Mouse (Mus musculus): ENCODE results near the gene Osbpl10. TPM values are rescaled to one million over a fixed set of nuclear protein-coding genes. Genes with fewer than 3 reads are reported as not detected.

Osbpl10 gene
- polyA plus RNA-seq, 1 experiment, result 1.7 TPM

DNA sequence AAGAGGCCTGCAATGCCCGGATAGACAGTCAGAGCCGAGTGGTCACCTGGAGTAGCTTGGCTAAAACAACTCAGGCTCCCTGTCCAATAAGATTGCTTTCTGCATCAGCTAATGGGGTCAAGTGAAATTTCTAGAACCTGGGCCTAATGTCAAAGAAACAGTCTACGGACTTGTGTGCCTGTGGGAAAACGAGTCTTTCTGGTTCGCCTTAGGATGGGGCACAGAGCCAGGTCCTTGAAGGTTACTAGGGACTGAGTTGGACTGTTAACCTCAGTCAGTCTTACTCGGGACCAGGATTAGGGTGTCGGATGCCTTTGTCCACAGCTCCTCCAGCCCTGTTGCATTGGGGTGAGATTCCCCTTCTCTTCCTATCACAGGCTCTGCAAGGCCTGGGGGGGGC lies 218.7 kb downstream of the Osbpl10 start:
- Histone ChIP-seq H3K36me3 (ENCODE audit: control insufficient read depth, insufficient read depth) (no peaks in the 10 kb centered on the region), H3ac (ENCODE audit: control insufficient read depth, insufficient read length) (no peak overlapping the region), H3K79me2 (ENCODE audit: control insufficient read depth, insufficient read depth) (no peaks in the 10 kb centered on the region), H3K4me2 (ENCODE audit: low read depth) (no peak overlapping the region), H3K4me3 (no peak overlapping the region), H3K27me3 (ENCODE audit: control insufficient read depth, insufficient read depth, insufficient read length) (no peaks in the 10 kb centered on the region)
- TF ChIP-seq E2F4 (IDR thresholded peaks at IDR 0.05; ENCODE audit: insufficient read depth) (no peak), TCF3 (IDR thresholded peaks at IDR 0.05; ENCODE audit: insufficient read length, low read depth) (no peak), TCF12 (IDR thresholded peaks at IDR 0.05; ENCODE audit: insufficient read depth, poor library complexity, severe bottlenecking) (no peak), USF1 (IDR thresholded peaks at IDR 0.05; ENCODE audit: low read depth) (no peak), MYOG (IDR thresholded peaks at IDR 0.05; ENCODE audit: control insufficient read depth in 1 of 3, insufficient read depth in 1 of 3, insufficient read length in 2 of 3, low read depth in 2 of 3) (no peak)

DNA sequence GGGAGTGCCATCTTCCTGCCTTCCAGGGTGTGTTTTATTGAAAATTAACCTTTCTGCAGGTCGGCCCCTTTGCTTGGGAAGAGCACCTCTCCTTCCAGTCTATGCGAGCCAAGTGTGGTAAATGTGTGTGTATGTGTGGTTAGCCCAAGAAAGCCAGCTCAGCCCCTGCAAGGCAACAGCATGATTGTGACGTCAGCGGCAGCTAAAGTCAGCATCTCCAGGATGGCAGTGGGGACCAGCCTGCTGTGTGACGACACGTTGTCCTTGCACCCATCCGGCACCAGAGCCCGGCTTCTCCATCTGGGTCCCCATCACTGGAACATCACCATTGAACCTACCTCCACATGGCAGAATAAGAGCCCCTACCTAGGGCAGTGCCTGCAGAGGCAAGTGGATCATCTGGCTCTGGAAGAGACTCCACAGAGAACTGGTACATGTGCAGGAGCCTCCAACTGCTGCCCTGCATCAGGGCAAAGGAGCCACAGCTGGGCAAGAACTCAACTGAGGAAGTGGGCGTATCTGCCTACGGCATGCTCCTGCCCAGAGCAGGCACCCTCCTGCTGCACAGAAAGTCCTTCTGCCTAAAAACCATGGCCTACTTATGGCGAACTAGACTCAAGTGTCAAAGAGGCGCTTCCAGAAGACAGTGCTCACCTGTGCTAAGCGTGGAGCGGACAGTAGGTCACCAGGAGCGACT lies 221.9 kb downstream of the Osbpl10 start:
- no peak overlapping the region for H3ac ChIP-seq (ENCODE audit: control insufficient read depth, insufficient read length)
- TF ChIP-seq E2F4 (IDR thresholded peaks at IDR 0.05; ENCODE audit: insufficient read depth) (no peak), TCF3 (IDR thresholded peaks at IDR 0.05; ENCODE audit: insufficient read length, low read depth) (no peak), USF1 (IDR thresholded peaks at IDR 0.05; ENCODE audit: low read depth) (no peak)
- H3K4me2 ChIP-seq (ENCODE audit: low read depth), result no peak overlapping the region
- H3K79me2 ChIP-seq (ENCODE audit: control insufficient read depth, insufficient read depth), result no peaks in the 10 kb centered on the region
- H3K4me3 ChIP-seq, result no peak overlapping the region
- H3K36me3 ChIP-seq (ENCODE audit: control insufficient read depth, insufficient read depth), result no peaks in the 10 kb centered on the region
- H3K27me3 ChIP-seq (ENCODE audit: control insufficient read depth, insufficient read depth, insufficient read length), result no peaks in the 10 kb centered on the region

DNA sequence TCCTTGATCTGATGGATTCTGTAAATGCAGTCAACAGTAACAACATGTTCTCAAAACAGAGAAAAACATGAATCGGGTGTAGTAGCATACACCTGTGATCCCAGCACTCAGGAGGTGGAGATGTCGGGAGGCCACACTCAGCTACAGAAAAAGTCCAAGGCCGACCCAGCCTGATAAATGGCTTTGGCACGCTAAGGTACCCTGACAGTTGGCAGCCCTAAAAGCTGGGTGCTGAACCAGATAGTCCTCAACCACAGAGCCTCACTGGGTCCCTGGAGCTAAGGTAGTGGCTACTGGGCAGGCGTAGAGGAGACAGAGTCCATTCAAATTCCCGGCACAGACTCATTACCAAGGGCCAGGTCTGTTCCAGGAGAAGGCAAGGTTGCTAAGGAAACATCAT lies 222.9 kb downstream of the Osbpl10 start:
- no peaks in the 10 kb centered on the region for H3K79me2 ChIP-seq (ENCODE audit: control insufficient read depth, insufficient read depth)
- no peak for TF ChIP-seq USF1 (IDR thresholded peaks at IDR 0.05; ENCODE audit: low read depth)
- TF ChIP-seq TCF3 (IDR thresholded peaks at IDR 0.05; ENCODE audit: insufficient read length, low read depth), result no peak
- TF ChIP-seq SRF (IDR thresholded peaks at IDR 0.05; ENCODE audit: control insufficient read depth, insufficient read length, low read depth), result no peak
- TF ChIP-seq MYOD1 (IDR thresholded peaks at IDR 0.05; ENCODE audit: control insufficient read depth in 1 of 3, insufficient read length in 2 of 3, low read depth in 2 of 3), result no peak
- TF ChIP-seq MAX (IDR thresholded peaks at IDR 0.05; ENCODE audit: low read depth), result no peak
- H3ac ChIP-seq (ENCODE audit: control insufficient read depth, insufficient read length), result no peak overlapping the region
- H3K4me2 ChIP-seq (ENCODE audit: low read depth), result no peak overlapping the region
- H3K4me3 ChIP-seq, result no peak overlapping the region
- H3K27me3 ChIP-seq (ENCODE audit: control insufficient read depth, insufficient read depth, insufficient read length), result no peaks in the 10 kb centered on the region
- H3K36me3 ChIP-seq (ENCODE audit: control insufficient read depth, insufficient read depth), result no peaks in the 10 kb centered on the region

DNA sequence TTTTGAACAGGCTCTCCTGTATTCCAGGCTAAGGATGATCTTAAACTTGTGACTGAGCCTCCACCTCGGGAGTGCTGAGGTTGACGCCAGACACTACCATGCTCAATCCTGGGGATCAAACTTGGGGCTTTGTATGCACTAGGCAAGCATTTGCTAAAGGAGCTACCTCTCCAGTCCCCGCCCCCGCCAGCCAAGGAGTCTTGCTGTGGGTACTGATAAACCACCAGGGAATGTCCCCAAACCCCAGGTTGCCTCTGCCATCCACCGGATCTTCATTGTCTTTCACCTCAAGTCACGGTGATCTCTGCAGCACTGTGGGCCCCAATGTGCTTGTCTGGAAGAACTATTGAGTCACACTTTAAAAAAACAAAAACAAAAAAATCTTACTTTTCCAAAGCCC lies 224.8 kb downstream of the Osbpl10 start:
- Histone ChIP-seq H3K79me2 (ENCODE audit: control insufficient read depth, insufficient read depth) (no peaks in the 10 kb centered on the region), H3ac (ENCODE audit: control insufficient read depth, insufficient read length) (no peak overlapping the region), H3K4me2 (ENCODE audit: low read depth) (no peak overlapping the region), H3K27me3 (ENCODE audit: control insufficient read depth, insufficient read depth, insufficient read length) (no peaks in the 10 kb centered on the region), H3K4me3 (no peak overlapping the region), H3K36me3 (ENCODE audit: control insufficient read depth, insufficient read depth) (no peaks in the 10 kb centered on the region)
- no peak for TF ChIP-seq REST (IDR thresholded peaks at IDR 0.05; ENCODE audit: insufficient read depth, insufficient read length)
- TF ChIP-seq TCF12 (IDR thresholded peaks at IDR 0.05; ENCODE audit: insufficient read depth, poor library complexity, severe bottlenecking), result no peak
- TF ChIP-seq MYOG (IDR thresholded peaks at IDR 0.05; ENCODE audit: control insufficient read depth in 1 of 3, insufficient read depth in 1 of 3, insufficient read length in 2 of 3, low read depth in 2 of 3), result no peak
- TF ChIP-seq TCF3 (IDR thresholded peaks at IDR 0.05; ENCODE audit: insufficient read length, low read depth), result no peak

DNA sequence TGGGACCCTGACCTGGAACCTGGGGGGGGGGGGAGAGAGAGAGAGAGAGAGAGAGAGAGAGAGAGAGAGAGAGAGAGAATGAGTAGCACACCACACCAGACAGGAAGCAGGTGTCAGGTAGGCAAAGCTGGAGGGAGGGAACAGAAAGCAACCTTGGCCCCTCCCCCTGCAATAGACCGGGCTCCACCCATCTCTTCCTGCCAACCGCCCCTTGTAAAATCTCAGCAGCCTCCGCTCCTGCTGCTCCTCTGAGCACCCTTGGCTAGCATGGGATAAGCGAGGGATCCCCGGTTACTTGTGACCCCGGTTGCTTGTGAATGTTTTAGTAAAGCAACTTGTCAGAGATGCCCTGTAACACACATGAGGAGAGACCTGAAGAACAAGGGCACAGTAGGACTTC lies 227.1 kb downstream of the Osbpl10 start:
- no peak for TF ChIP-seq CEBPB (IDR thresholded peaks at IDR 0.05; ENCODE audit: insufficient read depth, poor library complexity, severe bottlenecking)
- TF ChIP-seq TCF12 (IDR thresholded peaks at IDR 0.05; ENCODE audit: insufficient read depth, poor library complexity, severe bottlenecking), result no peak
- TF ChIP-seq TCF3 (IDR thresholded peaks at IDR 0.05; ENCODE audit: insufficient read length, low read depth), result no peak
- TF ChIP-seq USF1 (IDR thresholded peaks at IDR 0.05; ENCODE audit: low read depth), result no peak
- no peak for TF ChIP-seq REST (IDR thresholded peaks at IDR 0.05; ENCODE audit: insufficient read depth, insufficient read length)
- no peak overlapping the region for H3K4me3 ChIP-seq
- H3K36me3 ChIP-seq (ENCODE audit: control insufficient read depth, insufficient read depth), result no peaks in the 10 kb centered on the region
- H3K27me3 ChIP-seq (ENCODE audit: control insufficient read depth, insufficient read depth, insufficient read length), result no peaks in the 10 kb centered on the region
- H3K79me2 ChIP-seq (ENCODE audit: control insufficient read depth, insufficient read depth), result no peaks in the 10 kb centered on the region
- no peak overlapping the region for H3ac ChIP-seq (ENCODE audit: control insufficient read depth, insufficient read length)
- no peak overlapping the region for H3K4me2 ChIP-seq (ENCODE audit: low read depth)

DNA sequence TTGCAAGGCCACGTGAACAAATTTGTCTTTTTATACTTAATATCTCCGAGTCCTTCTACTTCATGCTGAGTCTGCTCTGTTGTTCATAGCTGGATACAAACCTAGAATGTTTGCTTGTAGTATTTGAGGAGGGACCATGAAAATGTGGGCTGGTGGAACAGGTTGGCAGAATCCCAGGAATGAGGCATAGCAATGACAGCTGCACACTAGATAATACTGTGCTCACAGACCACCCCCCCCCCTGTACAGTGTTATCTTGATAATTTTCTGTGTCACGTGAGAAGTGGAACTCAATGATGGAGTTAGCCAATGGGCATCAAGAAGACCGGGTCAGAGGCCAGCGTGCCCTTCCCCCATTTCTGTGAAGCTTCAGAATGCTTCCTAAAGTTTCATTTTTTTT lies 227.8 kb downstream of the Osbpl10 start:
- no peak overlapping the region for H3K4me3 ChIP-seq
- H3ac ChIP-seq (ENCODE audit: control insufficient read depth, insufficient read length), result no peak overlapping the region
- TF ChIP-seq MYOG (IDR thresholded peaks at IDR 0.05; ENCODE audit: control insufficient read depth in 1 of 3, insufficient read depth in 1 of 3, insufficient read length in 2 of 3, low read depth in 2 of 3), result no peak
- TF ChIP-seq POLR2A (IDR thresholded peaks at IDR 0.05; ENCODE audit: insufficient read length, low read depth), result no peak
- TF ChIP-seq TCF12 (IDR thresholded peaks at IDR 0.05; ENCODE audit: insufficient read depth, poor library complexity, severe bottlenecking), result no peak
- TF ChIP-seq CEBPB (IDR thresholded peaks at IDR 0.05; ENCODE audit: insufficient read depth, poor library complexity, severe bottlenecking), result no peak

More for the DNA sequence above, 227.8 kb downstream of the Osbpl10 start:
- Histone ChIP-seq H3K79me2 (ENCODE audit: control insufficient read depth, insufficient read depth) (no peaks in the 10 kb centered on the region), H3K36me3 (ENCODE audit: control insufficient read depth, insufficient read depth) (no peaks in the 10 kb centered on the region), H3K27me3 (ENCODE audit: control insufficient read depth, insufficient read depth, insufficient read length) (no peaks in the 10 kb centered on the region), H3K4me2 (ENCODE audit: low read depth) (no peak overlapping the region)

Data from myocyte (in vitro differentiated cells).